Mouse (Mus musculus): ENCODE measurements around the gene Olfr895. TPM values are rescaled to one million over a fixed set of nuclear protein-coding genes. Genes with fewer than 3 reads are reported as not detected.

Olfr895 gene
- not detected for total RNA-seq (2022)

DNA sequence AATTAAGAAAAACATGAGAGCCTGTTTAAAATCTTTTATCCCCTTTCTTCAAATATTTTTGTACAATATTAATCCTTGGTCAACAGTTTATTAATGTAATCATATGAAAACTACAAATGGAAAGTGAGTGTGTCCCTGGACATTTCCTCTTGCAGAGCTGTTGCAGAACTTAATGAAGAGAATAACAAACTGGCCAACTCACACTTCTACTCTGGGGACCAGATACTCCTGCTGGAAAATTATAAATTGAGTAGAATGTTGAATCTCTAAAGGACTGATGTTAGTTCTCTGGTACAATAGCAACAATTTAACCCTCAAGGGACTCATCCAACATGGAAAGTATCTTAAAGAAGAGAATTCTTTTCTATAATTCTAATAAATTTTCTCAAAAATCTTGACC lies at the start of gene Olfr895:
Olfr895 (plus strand) TSS at position 301 of the 400 bp plus-strand sequence.
- DNase-seq (ENCODE audit: low spot score in 2 of 2), result no peak

- no peak for DNase-seq (ENCODE audit: low spot score in 2 of 2)
Measured at GRCm38 (mm10) chr9:38252474-38252873, 15.2 kb upstream of the Olfr895 start, which contains the start of gene Olfr143. Gene Olfr143, plus strand, starts transcription at chr9:38252774.

- DNase-seq (ENCODE audit: low spot score in 2 of 2), result no peak
Measured at GRCm38 (mm10) chr9:38290807-38291206, 23.2 kb downstream of the Olfr895 start, which contains the start of gene Olfr896-ps1. Gene Olfr896-ps1, plus strand, starts transcription at chr9:38291107.

Other genes starting within 250 kb of the Olfr895 start
- gene Olfr883, start 242.0 kb upstream of the Olfr895 start, total RNA-seq (2022), result not detected
- gene Olfr884, start 221.3 kb upstream of the Olfr895 start, total RNA-seq (2022), result not detected
- not detected for gene Olfr885, start 206.5 kb upstream of the Olfr895 start, total RNA-seq (2022)
- not detected for gene Olfr887, start 183.8 kb upstream of the Olfr895 start, total RNA-seq (2022)
- not detected for gene Olfr888, start 159.7 kb upstream of the Olfr895 start, total RNA-seq (2022)
- gene Olfr889, start 152.7 kb upstream of the Olfr895 start, total RNA-seq (2022), result not detected
- not detected for gene Olfr890, start 125.3 kb upstream of the Olfr895 start, total RNA-seq (2022)
- not detected for gene Olfr891, start 87.0 kb upstream of the Olfr895 start, total RNA-seq (2022)
- not detected for gene Olfr893, start 59.5 kb upstream of the Olfr895 start, total RNA-seq (2022)
- not detected for gene Olfr894, start 49.8 kb upstream of the Olfr895 start, total RNA-seq (2022)
- not detected for gene Olfr143, start 15.1 kb upstream of the Olfr895 start, total RNA-seq (2022)
- not detected for gene Olfr896-ps1, start 23.3 kb downstream of the Olfr895 start, total RNA-seq (2022)
- not detected for gene Olfr25, start 61.2 kb downstream of the Olfr895 start, total RNA-seq (2022)
- gene Olfr898, start 80.6 kb downstream of the Olfr895 start, total RNA-seq (2022), result not detected
- gene Olfr250, start 99.0 kb downstream of the Olfr895 start, total RNA-seq (2022), result not detected
- not detected for gene Olfr251, start 109.2 kb downstream of the Olfr895 start, total RNA-seq (2022)
- not detected for gene Olfr147, start 133.8 kb downstream of the Olfr895 start, total RNA-seq (2022)
- not detected for gene Olfr901, start 161.6 kb downstream of the Olfr895 start, total RNA-seq (2022)
- not detected for gene Olfr902, start 179.8 kb downstream of the Olfr895 start, total RNA-seq (2022)
- gene Olfr904, start 195.3 kb downstream of the Olfr895 start, total RNA-seq (2022), result not detected
- not detected for gene Olfr905, start 203.3 kb downstream of the Olfr895 start, total RNA-seq (2022)
- not detected for gene Olfr906, start 219.2 kb downstream of the Olfr895 start, total RNA-seq (2022)
- not detected for gene Olfr907, start 227.9 kb downstream of the Olfr895 start, total RNA-seq (2022)